Mouse (Mus musculus): ENCODE data around the gene Msmo1.

GRCm38 (mm10) chr8:64674951-64675585 is 58.5 kb downstream of the Msmo1 start:
- no peak for TF ChIP-seq POLR2A (IDR thresholded peaks at IDR 0.05; ENCODE audit: low read depth, low read length)
- no peak for TF ChIP-seq CTCF (IDR thresholded peaks at IDR 0.05; ENCODE audit: borderline replicate concordance, insufficient read depth, low read length)
